Mouse (Mus musculus) urinary bladder, postnatal 14 days (tissue): Measurements from ENCODE around the gene Nuak1.

Source experiments
- DNase-seq: peaks from one replicate; pipeline ENCODE4 v3.0.0; 2021; ENCODE audit warnings: low spot score

Gene Nuak1

DNA sequence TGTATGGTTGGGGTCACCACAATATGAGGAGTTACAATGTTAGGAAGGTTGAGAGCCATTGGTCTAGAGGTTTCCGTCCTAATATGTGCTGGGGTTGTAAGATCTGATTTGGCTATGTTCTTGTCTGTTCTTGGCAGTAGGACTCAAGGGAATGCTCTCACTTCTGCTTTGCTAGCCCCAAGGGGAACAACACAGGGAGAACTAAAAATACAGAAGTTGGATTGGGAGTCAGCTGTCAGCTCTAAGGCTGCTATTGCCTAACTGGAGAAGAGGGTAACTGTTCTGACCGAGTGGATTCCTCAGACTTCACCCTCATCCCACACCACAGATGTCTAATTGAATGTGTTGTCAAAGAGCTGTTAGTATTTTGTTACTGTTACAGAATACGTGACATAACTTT lies 101.6 kb downstream of the Nuak1 start:
- DNase-seq = no peak

GRCm38 (mm10) chr10:84335441-84335840 lies 105.0 kb downstream of the Nuak1 start:
- DNase-seq = no peak

DNA sequence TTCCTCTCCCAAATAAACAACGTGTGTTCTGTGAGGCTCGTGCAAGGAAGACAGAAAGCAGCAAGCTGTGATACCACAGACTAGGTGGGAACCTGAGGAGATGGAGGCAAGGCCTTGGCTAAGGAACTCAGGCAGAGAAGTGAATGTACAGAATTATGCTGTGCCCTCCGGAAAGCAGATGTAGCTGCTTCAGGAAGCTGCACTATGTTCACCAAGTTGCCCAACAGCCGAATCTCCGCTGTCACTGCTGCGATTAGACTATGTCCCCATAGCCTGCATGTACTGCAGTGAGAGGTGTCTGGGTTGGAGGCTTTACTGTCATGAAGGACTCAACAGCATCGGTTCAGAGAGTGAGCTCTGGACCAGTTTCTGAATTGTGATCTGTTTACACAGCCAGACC lies 110.6 kb downstream of the Nuak1 start:
- DNase-seq = no peak

- no peak for DNase-seq
Observed at GRCm38 (mm10) chr10:84329336-84329735, 111.1 kb downstream of the Nuak1 start.

DNA sequence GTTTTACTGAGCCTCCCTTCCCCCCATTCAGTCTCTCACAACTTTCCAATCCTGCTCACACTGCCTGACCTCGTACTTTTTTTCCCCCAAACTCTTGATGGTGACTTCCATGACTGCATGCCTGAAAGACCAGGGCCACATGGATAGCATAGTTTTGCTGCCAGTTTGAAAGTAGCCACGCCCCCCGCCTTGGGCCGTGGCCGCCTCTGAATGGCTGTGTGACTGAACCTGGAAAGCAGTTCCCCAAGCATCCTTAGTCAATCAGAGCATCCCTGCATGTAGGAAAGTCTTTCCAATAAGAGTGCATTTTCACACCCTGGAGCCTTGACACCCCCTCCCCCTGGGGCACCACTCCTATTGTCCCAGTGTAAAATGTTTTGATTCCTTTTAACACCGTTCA lies 116.4 kb downstream of the Nuak1 start:
- DNase-seq = no peak
